Mouse (Mus musculus) activated CD4-positive, CD25-positive, alpha-beta regulatory T cell (primary cell): Measurements from ENCODE around the gene Cyp2d26. TPM values are rescaled to one million over a fixed set of nuclear protein-coding genes. Genes with fewer than 3 reads are reported as not detected.

ENCODE experiments used
- polyA plus RNA-seq, 2 experiments: library from polyadenylated mRNA; unstranded; fragments of 100-300 nt; shearing (Covaris generic); gene quantifications; one replicate each; pipeline ENCODE4 v1.2.1; 2017

Cyp2d26 gene
- polyA plus RNA-seq = not detected

DNA sequence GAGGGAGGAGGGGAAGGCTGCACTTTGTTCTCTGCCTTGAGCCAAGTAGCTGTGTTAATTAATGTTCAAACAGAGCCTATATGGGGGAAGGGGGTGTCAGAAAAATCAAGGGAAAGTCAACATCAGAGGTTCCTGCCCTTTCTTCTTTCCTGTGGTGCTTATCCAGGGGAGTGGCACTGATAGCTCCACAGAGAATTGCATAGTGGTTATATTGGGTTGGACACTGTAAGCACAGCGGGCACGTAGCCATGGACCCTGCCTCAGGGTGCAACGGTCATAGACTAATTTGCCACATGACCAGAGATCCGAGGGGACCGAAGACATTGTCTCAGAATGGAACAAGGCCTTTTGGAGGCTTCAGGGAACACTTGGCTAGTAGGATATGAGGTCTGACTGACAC is at the start of gene Cyp2d26:
Cyp2d26 (minus strand) TSS at position 18 of the 400 bp plus-strand sequence.

DNA sequence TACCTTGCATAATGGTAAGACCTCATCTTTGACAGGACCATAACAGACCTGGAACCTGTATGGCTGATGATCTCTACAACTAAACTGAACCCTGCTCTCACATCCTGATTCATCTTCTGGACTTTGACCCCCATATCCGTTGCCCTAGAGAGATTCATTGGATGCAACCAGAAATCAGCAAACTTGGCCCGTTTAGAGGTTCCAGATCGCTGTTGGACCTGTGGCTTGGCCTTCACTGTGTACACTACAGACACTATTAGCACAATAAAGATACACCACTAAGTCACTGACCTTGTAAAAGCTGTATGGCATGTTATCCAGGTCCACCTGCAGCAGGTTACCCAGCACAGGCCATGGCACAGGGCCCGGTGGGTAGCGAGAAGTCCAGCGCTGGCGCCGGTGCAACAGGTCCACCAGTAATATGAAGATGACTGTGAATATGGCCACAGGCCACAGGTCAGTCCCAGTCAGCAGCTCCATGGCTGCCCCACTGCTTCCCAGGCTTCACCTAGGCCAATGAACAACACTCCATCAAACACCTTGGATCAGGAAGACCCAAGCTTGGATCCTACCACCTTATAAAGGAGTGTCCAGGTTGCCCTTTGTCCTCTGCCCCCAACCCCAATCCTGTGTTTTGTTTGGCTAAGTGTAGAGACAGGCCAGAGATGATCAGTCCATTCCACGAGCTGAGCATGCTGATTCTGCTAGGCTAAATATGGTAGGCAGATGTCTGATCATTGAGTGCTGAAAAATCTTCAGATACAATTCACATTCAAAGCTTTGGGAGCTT is 30.3 kb downstream of the Cyp2d26 start, which contains the start of gene Cyp2d40:
Cyp2d40 (minus strand) TSS at position 553 of the 790 bp plus-strand sequence.

Other genes with a start within 250 kb of the Cyp2d26 start
- under 1 TPM in 1 of 2 experiments, not detected in 1; 0.05 TPM for gene Cyp2d12, start 239.2 kb downstream of the Cyp2d26 start, polyA plus RNA-seq
- not detected for gene Cyp2d34, start 173.3 kb downstream of the Cyp2d26 start, polyA plus RNA-seq
- not detected for gene Cyp2d40, start 30.1 kb downstream of the Cyp2d26 start, polyA plus RNA-seq
- 1 to 10 TPM; 6.0 to 7.4 TPM for gene Tcf20, start 193.6 kb upstream of the Cyp2d26 start, polyA plus RNA-seq
- gene Nfam1, start 239.0 kb upstream of the Cyp2d26 start, polyA plus RNA-seq = 1 to 10 TPM in 1 of 2 experiments, under 1 TPM in 1; 0.61 to 1.5 TPM